Mouse (Mus musculus) adrenal gland, postnatal 10 days (tissue): ENCODE data around the gene 5830411N06Rik. TPM values are rescaled to one million over a fixed set of nuclear protein-coding genes. Genes with fewer than 3 reads are reported as not detected.

ENCODE experiments used
- DNase-seq: peaks from one replicate; pipeline ENCODE4 v3.0.0; 2021; ENCODE audit warnings: mixed read lengths
- long read RNA-seq, 2 experiments: library from polyadenylated mRNA; stranded (forward); transcript quantifications; one replicate each; pipeline ENCODE4 v2.0.0; 2021
- total RNA-seq, 2 experiments: library from RNA; stranded (reverse); gene quantifications; 2 replicates each; pipeline ENCODE4 v1.2.3; 2021

Gene 5830411N06Rik
- total RNA-seq = not detected
- long read RNA-seq, experiment 1 = 0 reads
- long read RNA-seq, experiment 2 = 0 reads

GRCm38 (mm10) chr7:140247216-140247615, at the start of gene 5830411N06Rik:
Gene 5830411N06Rik, plus strand, starts transcription at chr7:140247284.
- no peak for DNase-seq

GRCm38 (mm10) chr7:140201090-140201489, 46.0 kb upstream of the 5830411N06Rik start:
- no peak for DNase-seq

GRCm38 (mm10) chr7:140205864-140206263, 41.2 kb upstream of the 5830411N06Rik start, which contains the start of gene Olfr524:
Gene Olfr524, minus strand, starts transcription at chr7:140205964.
- DNase-seq = no peak

GRCm38 (mm10) chr7:140206904-140207303, 40.2 kb upstream of the 5830411N06Rik start:
- DNase-seq = no peak

- no peak for DNase-seq
These were observed 38.9 kb upstream of the 5830411N06Rik start for GRCm38 (mm10) chr7:140208153-140208552.

- no peak for DNase-seq
These were observed 38.4 kb upstream of the 5830411N06Rik start for GRCm38 (mm10) chr7:140208677-140209076.

GRCm38 (mm10) chr7:140213841-140214240, 33.2 kb upstream of the 5830411N06Rik start:
- DNase-seq = no peak

- no peak for DNase-seq
These were observed 29.1 kb upstream of the 5830411N06Rik start, which contains the start of gene Cd163l1 for GRCm38 (mm10) chr7:140217967-140218366. Gene Cd163l1, plus strand, starts transcription at chr7:140218267.

- DNase-seq = peak; percentile 30
These were observed 27.8 kb upstream of the 5830411N06Rik start for GRCm38 (mm10) chr7:140219268-140219667.

- DNase-seq = no peak
These were observed 26.7 kb upstream of the 5830411N06Rik start for GRCm38 (mm10) chr7:140220375-140220774.

- DNase-seq = no peak
These were observed 22.9 kb upstream of the 5830411N06Rik start for GRCm38 (mm10) chr7:140224209-140224608.

- DNase-seq = peak; percentile 68
These were observed 18.6 kb upstream of the 5830411N06Rik start for GRCm38 (mm10) chr7:140228476-140228875.

GRCm38 (mm10) chr7:140231026-140231425, 16.1 kb upstream of the 5830411N06Rik start:
- no peak for DNase-seq

GRCm38 (mm10) chr7:140233696-140234095, 13.4 kb upstream of the 5830411N06Rik start:
- DNase-seq = no peak

- DNase-seq = no peak
These were observed 6.8 kb downstream of the 5830411N06Rik start for GRCm38 (mm10) chr7:140253780-140254299.

- no peak for DNase-seq
These were observed 48.7 kb downstream of the 5830411N06Rik start for GRCm38 (mm10) chr7:140295746-140296145.

- DNase-seq = no peak
These were observed 49.8 kb downstream of the 5830411N06Rik start for GRCm38 (mm10) chr7:140296876-140297275.

GRCm38 (mm10) chr7:140299416-140299815, 52.3 kb downstream of the 5830411N06Rik start:
- no peak for DNase-seq

- no peak for DNase-seq
These were observed 72.8 kb downstream of the 5830411N06Rik start for GRCm38 (mm10) chr7:140319861-140320385.

- DNase-seq = no peak
These were observed 73.5 kb downstream of the 5830411N06Rik start, which contains the start of gene Olfr525 for GRCm38 (mm10) chr7:140320558-140320957. Gene Olfr525, plus strand, starts transcription at chr7:140320858.

GRCm38 (mm10) chr7:140321135-140321534, 74.1 kb downstream of the 5830411N06Rik start:
- no peak for DNase-seq

GRCm38 (mm10) chr7:140329766-140330304, 82.8 kb downstream of the 5830411N06Rik start:
- DNase-seq = no peak

- no peak for DNase-seq
These were observed 86.6 kb downstream of the 5830411N06Rik start, which contains the start of gene Olfr527 for GRCm38 (mm10) chr7:140333717-140334116. Gene Olfr527, plus strand, starts transcription at chr7:140334017.
